Mouse (Mus musculus): Measurements from ENCODE around the gene Slc5a5.
A peak's percentile ranks its signal among the peaks of the same experiment; 100 is the strongest.

The Slc5a5 gene

DNA sequence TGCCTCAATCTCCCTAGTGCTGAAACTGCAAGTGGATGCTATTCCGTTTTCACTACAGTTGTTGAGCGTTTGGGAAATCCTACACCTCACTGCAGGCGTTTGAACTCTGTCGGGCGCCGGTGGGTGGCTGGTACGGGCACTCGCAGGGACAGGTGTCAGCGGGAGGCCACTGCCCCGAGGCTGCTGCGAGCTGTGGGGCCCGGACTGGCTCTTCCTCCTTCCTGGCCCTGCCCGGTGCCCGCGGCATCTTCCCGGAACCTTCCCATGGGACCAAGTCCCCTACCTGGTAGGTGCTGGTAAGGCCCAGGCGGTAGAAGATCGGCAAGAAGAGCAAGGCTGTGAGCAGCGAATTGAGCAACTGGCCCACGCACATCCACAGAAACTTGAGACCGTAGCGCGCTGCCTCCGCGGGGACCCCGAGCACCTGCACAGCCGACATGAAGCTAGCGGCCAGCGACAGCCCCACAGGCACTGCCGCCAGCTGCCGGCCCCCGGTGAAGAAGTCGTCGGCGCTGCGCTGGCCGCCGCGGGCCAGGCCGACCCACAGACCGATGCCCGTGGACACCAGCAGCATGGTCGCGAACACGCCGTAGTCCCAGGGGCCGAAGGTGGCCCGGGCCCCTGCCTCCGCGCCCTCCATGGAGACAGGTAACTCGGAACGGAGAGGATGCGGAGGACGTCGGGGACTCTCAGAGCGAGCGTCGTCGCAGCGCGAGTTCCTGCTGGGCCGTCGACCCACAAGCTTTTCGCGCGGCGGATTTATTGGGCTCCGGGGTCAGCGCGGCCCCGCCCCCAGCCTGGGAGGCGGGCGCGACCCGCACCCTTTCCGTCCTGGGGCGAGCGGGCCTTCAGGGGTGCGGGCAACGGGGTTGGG lies at the start of gene Slc5a5:
Gene Slc5a5, minus strand, starts transcription at position 736 of the 874 bp plus-strand sequence.
- no peak for DNase-seq (ENCODE audit: low read depth, low spot score)

GRCm38 (mm10) chr8:70941478-70941877 lies 48.9 kb upstream of the Slc5a5 start:
- DNase-seq (ENCODE audit: low read depth, low spot score) = peak; percentile 28

- no peak for DNase-seq (ENCODE audit: low read depth, low spot score)
Measured at GRCm38 (mm10) chr8:70937200-70937599, 44.6 kb upstream of the Slc5a5 start.

DNA sequence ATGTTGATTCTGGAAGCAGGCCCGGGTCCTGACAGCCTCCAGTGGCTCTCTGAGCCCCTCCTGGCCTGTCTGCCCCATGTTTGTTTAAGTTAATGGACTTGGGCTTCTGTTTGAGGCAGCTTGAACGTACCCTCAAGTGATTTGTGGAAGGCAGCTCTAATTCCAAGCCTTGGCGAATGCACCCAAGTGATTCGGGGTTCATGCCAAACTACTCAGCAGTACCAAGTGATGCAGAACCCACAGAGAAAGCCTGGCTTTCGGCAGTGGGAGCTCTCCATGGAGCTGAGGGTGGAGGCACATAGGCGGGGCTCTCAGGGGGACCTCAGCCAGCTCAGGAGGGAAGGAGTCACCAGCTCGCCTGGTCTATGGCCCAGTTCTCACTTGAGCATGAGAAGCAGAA lies 42.2 kb upstream of the Slc5a5 start:
- peak; percentile 31 for DNase-seq (ENCODE audit: low read depth, low spot score)

- DNase-seq (ENCODE audit: low read depth, low spot score) = no peak
Measured at GRCm38 (mm10) chr8:70933036-70933435, 40.5 kb upstream of the Slc5a5 start.

DNA sequence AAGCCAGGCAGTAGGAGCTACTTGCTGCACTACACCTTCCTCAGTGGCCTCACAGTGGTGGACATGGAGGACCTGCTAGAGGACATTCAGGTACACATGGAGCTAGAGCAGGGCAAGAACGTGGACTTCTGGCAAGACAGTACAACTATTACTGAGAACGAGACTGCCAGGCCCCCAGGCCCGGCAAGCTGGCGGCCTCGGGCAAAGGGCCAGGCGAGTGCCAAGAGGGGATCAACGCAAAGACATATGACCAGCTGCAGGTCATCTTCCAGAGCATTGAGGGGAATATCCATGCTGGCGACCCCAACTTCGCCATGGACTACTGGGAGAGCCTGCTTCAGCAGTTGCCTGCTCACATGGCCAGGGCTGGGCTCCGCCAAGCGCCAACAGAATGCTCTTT lies 39.2 kb upstream of the Slc5a5 start:
- no peak for DNase-seq (ENCODE audit: low read depth, low spot score)

DNA sequence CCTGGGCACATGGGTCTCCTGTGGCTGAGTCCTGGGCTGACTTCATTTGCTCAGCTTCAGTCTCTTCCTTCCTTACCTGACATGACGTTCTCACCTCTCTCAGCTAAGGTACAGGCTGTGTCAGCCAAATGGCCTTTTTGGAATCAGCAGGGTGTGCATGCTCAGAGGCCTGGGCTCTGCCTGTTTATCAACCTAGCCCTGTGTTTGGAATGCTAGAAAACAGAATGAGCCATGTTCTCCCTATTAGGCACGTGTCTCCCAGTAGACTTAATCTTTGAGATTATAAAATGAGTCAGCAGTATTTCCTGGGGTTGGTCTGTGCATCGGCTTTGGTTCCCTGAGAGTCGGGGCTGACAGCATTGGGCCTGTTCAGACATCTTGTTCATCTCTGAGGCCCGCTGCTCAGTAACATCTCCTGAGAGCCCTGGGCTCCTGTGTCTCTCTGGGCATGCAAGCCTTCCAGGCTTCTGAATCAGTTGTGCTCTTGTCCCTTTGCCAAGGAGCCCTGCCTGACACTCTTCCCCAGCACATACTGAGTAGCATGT lies 36.3 kb upstream of the Slc5a5 start:
- no peak for DNase-seq (ENCODE audit: low read depth, low spot score)

GRCm38 (mm10) chr8:70928096-70928495 lies 35.5 kb upstream of the Slc5a5 start:
- no peak for DNase-seq (ENCODE audit: low read depth, low spot score)

- peak; percentile 62 for DNase-seq (ENCODE audit: low read depth, low spot score)
Measured at GRCm38 (mm10) chr8:70926396-70926795, 33.8 kb upstream of the Slc5a5 start.

DNA sequence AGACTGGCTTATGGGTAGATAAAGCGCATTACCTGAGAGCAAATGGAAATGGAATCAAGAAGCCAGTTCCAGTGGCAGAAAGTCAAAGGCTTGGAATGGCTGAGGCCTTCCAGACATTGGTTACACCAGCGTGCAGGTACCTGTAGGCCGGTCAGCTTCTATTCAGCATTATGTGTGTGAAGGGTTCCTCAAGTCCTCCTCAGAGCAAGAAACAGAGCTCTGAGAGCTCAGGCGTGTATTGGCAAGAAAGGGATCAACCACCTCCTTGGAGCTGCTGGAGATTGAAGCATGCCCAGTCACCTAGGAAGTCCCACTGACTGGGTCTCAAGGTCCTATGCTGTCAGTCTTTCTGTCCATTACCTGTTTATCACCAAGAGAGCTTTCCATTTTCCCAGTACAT lies 33.2 kb upstream of the Slc5a5 start:
- DNase-seq (ENCODE audit: low read depth, low spot score) = no peak

GRCm38 (mm10) chr8:70924151-70924550 lies 31.6 kb upstream of the Slc5a5 start:
- no peak for DNase-seq (ENCODE audit: low read depth, low spot score)

GRCm38 (mm10) chr8:70920049-70920922 lies 27.7 kb upstream of the Slc5a5 start:
- DNase-seq (ENCODE audit: low read depth, low spot score) = no peak

DNA sequence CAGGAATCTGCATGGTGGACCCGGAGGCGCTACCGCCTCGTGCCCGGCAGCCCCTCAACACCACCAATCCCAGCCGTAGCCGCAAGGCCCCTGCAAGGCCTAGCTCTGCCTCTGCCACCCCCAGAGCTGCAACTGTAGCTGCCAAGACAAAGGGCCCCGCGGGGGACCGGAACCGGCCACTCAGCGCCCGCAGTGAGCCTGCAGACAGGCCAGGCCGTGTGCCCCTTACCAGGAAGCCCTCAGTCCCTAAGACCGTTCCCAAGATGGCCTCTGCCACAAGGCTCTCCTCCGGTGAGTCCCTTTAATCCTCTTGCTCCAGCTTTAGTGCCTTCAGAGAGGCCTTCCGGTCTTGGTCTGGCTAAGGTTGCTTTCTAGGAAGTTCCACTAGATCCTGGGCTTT lies 22.1 kb upstream of the Slc5a5 start:
- no peak for DNase-seq (ENCODE audit: low read depth, low spot score)

- DNase-seq (ENCODE audit: low read depth, low spot score) = no peak
Measured at GRCm38 (mm10) chr8:70913523-70913922, 21.0 kb upstream of the Slc5a5 start.

DNA sequence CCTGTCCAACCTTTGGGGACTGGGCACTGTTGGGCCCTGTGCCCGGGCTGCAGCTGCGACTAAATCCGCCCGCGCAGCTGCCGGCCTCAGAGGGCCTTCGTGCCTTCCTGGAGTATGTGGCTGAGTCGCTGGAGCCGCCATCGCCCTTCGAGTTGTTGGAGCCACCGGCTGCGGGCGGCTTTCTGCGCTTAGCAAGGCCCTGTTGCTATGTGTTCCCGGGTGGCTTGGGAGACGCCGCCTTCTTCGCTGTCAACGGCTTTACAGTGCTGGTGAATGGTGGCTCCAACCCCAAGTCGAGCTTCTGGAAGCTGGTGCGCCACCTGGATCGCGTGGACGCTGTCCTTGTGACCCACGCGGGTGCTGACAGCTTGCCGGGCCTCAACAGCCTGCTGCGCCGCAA lies 20.4 kb upstream of the Slc5a5 start:
- DNase-seq (ENCODE audit: low read depth, low spot score) = no peak

DNA sequence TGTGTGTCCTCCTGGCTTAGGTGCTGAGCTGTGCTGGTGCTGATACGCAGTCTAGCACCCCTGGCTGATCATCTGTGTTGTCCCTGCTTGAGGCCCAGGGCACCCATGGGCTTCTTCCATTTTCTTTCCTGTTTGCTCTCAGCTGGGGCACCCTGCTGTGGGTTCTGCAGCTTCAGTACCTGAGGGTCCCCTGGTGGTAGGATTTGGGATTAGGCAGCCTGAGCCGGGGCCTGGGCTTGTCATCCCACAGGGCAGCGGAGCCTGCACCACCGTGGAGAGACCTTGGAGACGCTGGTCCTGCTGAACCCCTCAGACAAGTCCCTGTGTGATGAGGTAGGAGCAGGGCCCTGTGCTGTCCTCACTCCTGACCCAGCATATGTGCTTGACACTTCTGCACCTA lies 19.0 kb upstream of the Slc5a5 start:
- no peak for DNase-seq (ENCODE audit: low read depth, low spot score)

DNA sequence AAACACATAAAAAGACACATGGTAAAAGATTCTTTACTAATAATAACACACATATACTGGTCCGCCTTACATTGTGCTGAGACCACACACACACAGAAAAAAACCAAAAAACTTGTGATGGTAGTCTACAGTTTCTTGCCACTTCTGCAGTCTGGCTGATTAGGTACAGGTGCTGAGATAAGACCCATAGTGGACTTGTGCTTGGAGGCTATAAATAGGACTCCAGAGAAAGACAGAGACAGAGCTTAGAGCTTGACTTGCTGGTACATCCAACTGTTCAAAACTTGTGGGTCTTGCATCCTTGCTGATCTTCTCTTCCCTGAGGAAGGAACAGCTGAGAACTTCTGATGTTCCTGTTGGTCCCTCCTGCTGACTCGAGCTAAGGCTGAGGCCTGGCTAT lies 15.0 kb upstream of the Slc5a5 start:
- no peak for DNase-seq (ENCODE audit: low read depth, low spot score)

GRCm38 (mm10) chr8:70905831-70906736 lies 13.5 kb upstream of the Slc5a5 start, which contains the start of gene Map1s:
Gene Map1s, plus strand, starts transcription at chr8:70905932.
- DNase-seq (ENCODE audit: low read depth, low spot score) = peak; percentile 54

GRCm38 (mm10) chr8:70905463-70905830 lies 12.9 kb upstream of the Slc5a5 start:
- DNase-seq (ENCODE audit: low read depth, low spot score) = no peak

GRCm38 (mm10) chr8:70904532-70904931 lies 12.0 kb upstream of the Slc5a5 start:
- no peak for DNase-seq (ENCODE audit: low read depth, low spot score)

DNA sequence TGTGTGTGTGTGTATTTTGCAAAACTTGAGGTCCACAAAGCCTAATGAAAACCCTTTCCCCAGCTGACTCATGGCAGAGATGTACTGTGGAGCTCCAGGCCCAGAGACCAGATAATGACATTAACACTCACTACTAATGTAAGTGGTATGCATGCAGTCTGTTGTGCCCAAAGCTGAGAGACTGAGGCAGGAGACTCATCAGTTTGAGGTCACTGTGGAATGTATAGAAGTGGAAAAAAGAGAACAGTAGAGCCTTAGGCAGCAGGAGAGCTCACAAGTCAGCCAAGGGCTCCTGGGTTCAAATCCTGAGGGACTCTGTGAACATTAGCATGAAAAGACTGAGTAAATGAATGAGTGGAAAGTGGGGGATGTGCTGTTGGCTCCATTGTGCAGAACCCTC lies 11.0 kb upstream of the Slc5a5 start:
- no peak for DNase-seq (ENCODE audit: low read depth, low spot score)

Data from telencephalon, adult 2 months (tissue).